Mouse (Mus musculus) embryo, embryonic 10.5 days (tissue): ENCODE results near the gene Pip5k1a.
"Not testable (repeated sequence)": the region's sequence is repeated elsewhere in the genome, so short reads cannot be mapped to it uniquely, and the experiment has no call there.

Experiments
- DNase-seq: peaks from one replicate; pipeline ENCODE4 v3.0.0-alpha.2; 2015; ENCODE audit warnings: low spot score

Gene Pip5k1a

GRCm38 (mm10) chr3:95112760-95113159, 6.0 kb upstream of the Pip5k1a start:
- DNase-seq, result no peak

- peak; percentile 96 for DNase-seq
Measured at GRCm38 (mm10) chr3:95110911-95111726, 4.4 kb upstream of the Pip5k1a start, which contains the start of gene Vps72. Vps72 (plus strand) TSS chr3:95111022.

- peak; percentile 32 for DNase-seq
Measured at GRCm38 (mm10) chr3:95107898-95108297, 1.2 kb upstream of the Pip5k1a start.

- not testable (repeated sequence) for DNase-seq
Measured at GRCm38 (mm10) chr3:95107308-95107707, 578 bp upstream of the Pip5k1a start.

GRCm38 (mm10) chr3:95105586-95106337, 968 bp downstream of the Pip5k1a start:
- no peak for DNase-seq

- no peak for DNase-seq
Measured at GRCm38 (mm10) chr3:95105121-95105520, 1.6 kb downstream of the Pip5k1a start.

GRCm38 (mm10) chr3:95100854-95101253, 5.9 kb downstream of the Pip5k1a start:
- DNase-seq, result no peak

- DNase-seq, result no peak
Measured at GRCm38 (mm10) chr3:95088071-95088470, 18.7 kb downstream of the Pip5k1a start.

GRCm38 (mm10) chr3:95071606-95072005, 35.1 kb downstream of the Pip5k1a start:
- DNase-seq, result no peak

- DNase-seq, result no peak
Measured at GRCm38 (mm10) chr3:95066570-95066969, 40.2 kb downstream of the Pip5k1a start.

GRCm38 (mm10) chr3:95066095-95066494, 40.6 kb downstream of the Pip5k1a start:
- no peak for DNase-seq

- DNase-seq, result no peak
Measured at GRCm38 (mm10) chr3:95065553-95065952, 41.2 kb downstream of the Pip5k1a start.

GRCm38 (mm10) chr3:95063741-95064140, 43.0 kb downstream of the Pip5k1a start:
- no peak for DNase-seq

GRCm38 (mm10) chr3:95058078-95058477, 48.7 kb downstream of the Pip5k1a start:
- no peak for DNase-seq

- DNase-seq, result no peak
Measured at GRCm38 (mm10) chr3:95056275-95056674, 50.5 kb downstream of the Pip5k1a start.

- DNase-seq, result peak; percentile 17
Measured at GRCm38 (mm10) chr3:95054481-95055260, 52.1 kb downstream of the Pip5k1a start.

- peak; percentile 77 for DNase-seq
Measured at GRCm38 (mm10) chr3:95053701-95054100, 53.0 kb downstream of the Pip5k1a start.

GRCm38 (mm10) chr3:95052959-95053358, 53.8 kb downstream of the Pip5k1a start:
- DNase-seq, result peak; percentile 76

- DNase-seq, result no peak
Measured at GRCm38 (mm10) chr3:95047914-95048313, 58.8 kb downstream of the Pip5k1a start.

- DNase-seq, result no peak
Measured at GRCm38 (mm10) chr3:95046462-95047057, 60.2 kb downstream of the Pip5k1a start.

GRCm38 (mm10) chr3:95043251-95043650, 63.5 kb downstream of the Pip5k1a start:
- DNase-seq, result no peak

GRCm38 (mm10) chr3:95042838-95043229, 63.9 kb downstream of the Pip5k1a start:
- no peak for DNase-seq
